Mouse (Mus musculus): ENCODE data around the gene Gm5155.
"Not testable (repeated sequence)": the region's sequence is repeated elsewhere in the genome, so short reads cannot be mapped to it uniquely, and the experiment has no call there.

The Gm5155 gene

DNA sequence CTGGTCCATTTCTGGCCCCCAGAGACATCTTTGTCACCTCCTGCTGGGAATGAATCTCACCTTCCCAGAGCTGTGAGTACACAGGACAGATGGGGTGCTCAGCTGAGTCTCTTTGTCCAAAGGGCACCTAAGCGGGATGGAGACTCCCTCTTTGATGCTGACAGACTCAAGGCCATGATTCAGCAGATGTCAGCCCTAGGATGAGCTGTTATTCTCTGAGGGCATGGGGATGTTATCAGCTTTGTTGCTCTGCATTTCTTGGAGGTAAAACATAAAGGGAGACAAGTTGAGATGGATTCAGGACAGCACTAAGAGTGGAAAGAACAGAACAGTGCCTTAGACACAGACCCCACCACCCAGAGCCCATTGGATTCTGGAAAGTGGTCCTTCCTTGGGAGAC is at the start of gene Gm5155:
TSS of gene Gm5155 (plus strand) at position 301 of the 400 bp plus-strand sequence.
- DNase-seq (ENCODE audit: extremely low spot score, low read depth, low spot score) = no peak

DNA sequence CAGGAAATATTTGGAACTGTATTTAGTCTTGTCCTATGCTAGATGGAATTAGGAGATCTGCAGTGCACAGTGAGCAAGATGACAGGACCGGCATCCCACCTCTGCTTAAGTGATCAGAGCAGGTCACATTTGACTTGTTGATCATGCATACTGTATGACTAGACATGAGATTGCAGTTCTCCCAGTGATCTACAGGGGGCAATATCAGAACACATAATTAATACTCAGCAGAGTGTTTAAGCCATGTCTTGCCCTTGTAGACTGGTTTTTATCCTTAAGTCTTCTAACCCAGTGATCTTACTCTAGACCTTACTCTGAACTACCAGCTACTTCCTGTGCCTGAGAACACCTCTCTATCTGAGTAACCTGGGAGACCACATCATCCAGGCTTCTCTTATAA is 791 bp upstream of the Gm5155 start:
- DNase-seq (ENCODE audit: extremely low spot score, low read depth, low spot score) = no peak

DNA sequence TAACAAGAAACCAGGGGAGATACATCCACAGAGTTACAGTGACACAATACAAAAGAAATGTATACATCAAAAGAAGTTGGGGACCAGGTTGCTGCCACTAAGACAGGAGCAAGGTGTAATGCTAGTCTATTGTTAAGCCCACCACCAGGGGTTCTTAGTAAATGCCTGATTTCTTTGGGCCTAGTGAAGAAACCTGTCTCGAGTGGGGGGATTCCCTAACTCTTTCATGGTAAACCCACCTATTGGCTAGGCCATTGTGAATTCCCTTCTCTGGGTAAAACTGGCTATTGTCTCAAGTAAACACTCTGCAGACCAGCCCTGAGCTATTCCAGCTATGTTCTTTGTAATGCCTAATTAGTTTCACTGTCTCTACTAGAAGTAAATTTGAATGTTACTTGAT is 23.8 kb downstream of the Gm5155 start:
- DNase-seq (ENCODE audit: extremely low spot score, low read depth, low spot score) = not testable (repeated sequence)

DNA sequence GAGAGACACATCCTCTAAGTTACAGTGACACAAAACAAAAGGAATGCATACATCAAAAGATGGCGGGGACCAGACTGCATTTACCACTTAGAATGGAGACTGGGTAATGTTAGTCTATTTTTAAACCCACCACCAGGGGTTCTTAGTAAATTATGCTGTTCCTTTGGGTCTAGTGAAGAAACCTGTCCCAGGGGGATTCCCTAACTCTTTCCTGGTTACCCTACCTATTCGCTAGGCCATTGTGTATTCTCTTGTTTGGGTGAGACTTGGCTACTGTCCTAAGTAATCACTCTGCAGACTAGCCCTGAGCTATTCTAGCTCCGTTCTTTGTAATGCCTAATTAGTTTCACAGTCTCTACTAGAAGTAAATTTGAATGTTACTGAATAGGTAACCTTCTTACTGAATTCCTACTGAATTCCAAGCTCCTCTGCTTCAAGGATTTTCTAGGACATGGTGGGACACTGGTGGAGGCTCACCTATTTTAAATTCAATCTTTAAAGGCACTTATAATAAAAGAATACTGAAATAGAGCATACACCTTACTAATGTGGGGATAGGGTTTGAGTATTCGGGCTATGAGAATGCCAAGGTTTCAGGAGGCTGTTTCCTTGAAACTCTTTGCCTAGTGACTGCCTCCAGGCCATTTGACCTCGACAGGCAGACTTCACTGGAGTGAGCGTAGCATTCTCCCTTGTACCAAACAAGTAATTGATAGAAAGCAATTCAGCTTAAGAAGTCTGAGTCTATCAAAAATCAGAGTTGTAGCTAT is 31.8 kb downstream of the Gm5155 start:
- DNase-seq (ENCODE audit: extremely low spot score, low read depth, low spot score) = no peak
